Mouse (Mus musculus): Measurements from ENCODE around the gene 2010109A12Rik. TPM values are rescaled to one million over a fixed set of nuclear protein-coding genes. Genes with fewer than 3 reads are reported as not detected.

Gene 2010109A12Rik
- polyA plus RNA-seq (2014; fragmentation: Illumina TruSeq; extraction: RNeasy Lipid Tissue Mini Kit (QIAGEN cat#74804); ENCODE audit: low read depth, low replicate concordance): 3.2 TPM

GRCm38 (mm10) chr5:93206109-93207005 is at the start of gene 2010109A12Rik, which contains the start of gene Ccni:
TSS of gene 2010109A12Rik (plus strand) at chr5:93206518.
TSS of gene Ccni (minus strand) at chr5:93206495.

Other genes with a start within 250 kb of the 2010109A12Rik start
- gene Sowahb, start 161.5 kb upstream of the 2010109A12Rik start, polyA plus RNA-seq (2014; fragmentation: Illumina TruSeq; extraction: RNeasy Lipid Tissue Mini Kit (QIAGEN cat#74804); ENCODE audit: low read depth, low replicate concordance): 10.6 TPM
- gene Sept11, start 113.1 kb upstream of the 2010109A12Rik start, polyA plus RNA-seq (2014; fragmentation: Illumina TruSeq; extraction: RNeasy Lipid Tissue Mini Kit (QIAGEN cat#74804); ENCODE audit: low read depth, low replicate concordance): 26.5 TPM
- gene Ccni, start within 50 bp of the 2010109A12Rik start, polyA plus RNA-seq (2014; fragmentation: Illumina TruSeq; extraction: RNeasy Lipid Tissue Mini Kit (QIAGEN cat#74804); ENCODE audit: low read depth, low replicate concordance): 886 TPM
- 267 TPM for gene Ccng2, start 60.7 kb downstream of the 2010109A12Rik start, polyA plus RNA-seq (2014; fragmentation: Illumina TruSeq; extraction: RNeasy Lipid Tissue Mini Kit (QIAGEN cat#74804); ENCODE audit: low read depth, low replicate concordance)